Mouse (Mus musculus) cerebral cortex, adult 2 months (tissue): ENCODE data around the gene Nxf2.

Source experiments
- WGBS: fragments of 180-500 bp; shearing (Covaris S2); methylation state at CpG from one replicate; pipeline ENCODE4 v1.1.7; 2018; 5-methylcytosine and 5-hydroxymethylcytosine counted together

Gene Nxf2

DNA sequence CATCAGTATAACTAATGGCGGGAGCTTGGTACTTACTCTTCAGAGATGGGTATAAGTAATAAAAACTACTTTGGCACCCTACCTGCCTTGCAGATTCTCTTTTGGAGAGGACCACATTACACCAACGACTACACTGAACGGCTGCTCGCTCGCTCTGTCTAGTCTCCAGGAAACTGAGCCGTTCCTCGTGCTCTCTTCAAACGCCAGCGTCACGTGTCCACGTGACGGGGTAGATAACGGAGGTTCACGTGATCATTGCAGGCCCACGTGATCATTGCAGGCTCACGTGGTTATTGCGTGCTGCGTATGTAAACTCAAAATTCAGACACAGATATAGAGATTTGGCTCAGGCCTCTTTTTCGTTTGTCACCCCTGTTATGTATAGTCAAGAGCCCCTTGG, at the start of gene Nxf2:
TSS of gene Nxf2 (minus strand) at position 209 of the 400 bp plus-strand sequence.
- WGBS = 95% methylated on average over 19 of the region's 19 CpGs

- whole genome bisulfite sequencing = 62% methylated on average over 3 of the region's 3 CpGs
These were observed 46.8 kb upstream of the Nxf2 start for GRCm38 (mm10) chrX:135011381-135011780.

DNA sequence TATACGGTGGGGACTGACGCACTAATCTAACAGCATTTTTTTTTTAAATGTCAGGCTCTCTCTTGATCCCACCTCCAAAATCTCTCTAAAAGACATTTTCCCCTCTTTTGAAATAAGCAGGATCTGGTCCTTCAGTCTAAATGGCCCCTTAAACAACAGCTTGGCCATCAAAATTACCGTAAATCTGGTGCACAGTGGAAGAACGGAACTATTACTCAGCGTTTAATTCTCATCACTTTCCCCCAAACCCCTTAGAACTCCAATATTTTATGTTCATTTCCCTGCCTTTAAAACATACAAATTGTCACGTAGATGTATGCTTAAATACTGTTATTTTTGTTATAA, 44.9 kb upstream of the Nxf2 start:
- 12% methylated on average over 6 of the region's 6 CpGs for WGBS

DNA sequence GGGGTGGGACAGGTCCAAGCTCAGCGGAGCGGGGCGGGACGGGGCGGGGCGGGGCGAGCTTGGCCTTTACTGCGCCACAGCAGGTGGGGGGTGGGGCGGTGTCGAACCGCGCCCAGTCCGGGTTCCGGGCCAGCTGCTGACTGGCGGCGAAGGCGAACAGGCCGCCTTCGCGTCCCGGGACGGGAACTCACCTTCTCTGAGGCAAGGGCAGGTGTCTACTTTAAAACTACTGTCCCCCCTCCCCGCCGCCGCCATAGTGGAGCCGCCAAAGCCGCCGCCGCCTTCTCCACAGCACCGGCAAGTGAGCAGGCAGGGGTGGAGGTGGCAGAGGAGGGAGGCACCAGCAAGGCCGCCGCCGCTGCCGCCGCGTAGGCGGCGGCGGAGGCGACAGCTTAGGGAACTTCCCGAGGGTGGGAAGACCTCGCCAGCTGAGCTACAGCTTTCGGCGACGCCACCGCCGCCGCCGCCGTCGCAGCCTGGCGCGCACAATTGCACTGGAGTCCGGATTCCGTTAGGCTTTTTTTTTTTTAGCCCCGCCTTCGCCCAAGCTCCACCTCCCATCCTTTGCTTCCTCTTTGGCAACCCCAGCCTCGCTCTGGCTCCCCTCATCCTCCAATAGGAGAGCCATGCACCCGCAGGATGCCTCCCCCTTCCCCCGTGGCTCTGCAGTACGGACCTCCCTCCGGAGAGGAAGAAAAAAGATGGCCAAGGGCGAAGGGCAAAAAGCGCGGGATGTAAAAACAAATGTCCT, 44.3 kb upstream of the Nxf2 start, which contains the start of gene Zmat1:
TSS of gene Zmat1 (minus strand) at position 490 of the 751 bp plus-strand sequence.
- WGBS = 2% methylated on average over 48 of the region's 65 CpGs

DNA sequence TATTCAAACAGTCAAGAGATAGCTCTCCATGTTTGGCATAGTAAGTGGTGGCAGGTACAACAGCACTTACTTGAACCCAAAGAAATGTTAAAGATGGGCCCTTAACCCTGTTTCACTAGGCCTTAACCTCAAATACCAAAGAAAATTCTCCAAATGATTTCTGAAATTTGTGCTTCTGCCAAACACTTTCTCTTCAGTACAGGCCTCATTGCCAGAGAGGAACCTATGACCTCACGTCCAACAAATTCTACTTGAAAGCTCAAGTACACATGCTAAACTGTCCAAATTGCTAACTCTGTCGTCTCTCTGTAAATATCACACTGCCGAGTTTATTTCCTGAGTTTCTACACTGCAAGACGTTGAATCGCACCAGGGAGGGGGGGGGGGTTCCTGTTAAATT, 43.5 kb upstream of the Nxf2 start:
- 7% methylated on average over 5 of the region's 5 CpGs for WGBS

DNA sequence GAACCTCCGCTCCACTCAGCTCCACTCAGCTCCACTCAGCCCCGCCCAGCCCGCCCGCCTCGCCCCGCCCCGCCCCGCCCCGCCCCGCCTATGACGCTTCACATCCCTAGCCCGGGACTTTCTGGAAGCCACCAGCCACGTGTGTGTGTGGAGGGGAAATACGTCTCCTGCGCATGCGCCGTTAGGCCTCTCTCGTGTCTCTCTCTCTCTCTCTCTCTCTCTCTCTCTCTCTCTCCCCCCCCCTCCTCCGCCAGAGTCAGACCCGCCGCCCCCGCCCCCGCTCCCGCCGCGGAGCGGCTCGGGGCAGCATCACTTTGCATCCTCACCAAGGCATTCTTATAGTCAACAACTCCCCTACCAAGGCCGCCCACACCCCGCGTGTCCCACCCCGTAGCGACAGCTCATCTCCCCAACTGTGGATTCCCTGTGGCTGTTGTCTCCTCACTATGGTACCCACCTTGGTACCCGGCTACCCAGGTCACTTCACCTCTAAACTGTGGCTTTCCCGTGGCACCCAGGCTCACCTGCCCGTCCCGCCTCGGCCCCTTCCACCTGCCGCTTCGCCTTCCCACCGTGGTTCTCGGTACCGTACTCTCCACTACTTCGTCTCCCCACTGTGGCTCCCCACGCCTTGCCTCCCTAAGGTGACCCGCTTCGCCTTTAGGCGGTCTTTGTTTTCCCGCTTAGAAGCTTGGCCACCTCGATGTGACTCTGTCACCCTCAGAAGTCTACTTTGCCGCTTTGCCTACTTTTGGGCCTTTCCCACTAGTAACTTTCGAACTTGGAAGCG, 1.1 kb downstream of the Nxf2 start:
- 63% methylated on average over 31 of the region's 53 CpGs for WGBS

DNA sequence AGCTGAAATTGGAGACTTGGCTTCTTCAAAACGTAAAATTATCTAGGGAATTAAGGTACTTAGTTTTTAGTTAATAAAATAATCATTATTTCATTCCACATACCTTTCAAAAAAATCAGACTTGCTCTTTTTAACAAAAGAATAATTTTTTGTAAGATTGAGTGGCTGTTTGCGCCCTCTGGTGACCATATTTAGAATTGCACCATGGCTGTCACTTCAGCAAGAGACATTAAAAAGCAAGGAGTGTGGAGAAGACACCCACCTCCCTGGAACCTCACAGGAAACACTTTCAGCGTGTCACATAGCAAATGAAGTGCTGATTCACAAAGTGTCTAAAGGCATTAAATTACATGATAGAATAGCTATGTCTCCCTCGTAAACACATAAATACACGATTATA, 34.2 kb downstream of the Nxf2 start:
- WGBS = 28% methylated on average over 5 of the region's 5 CpGs

- WGBS = 71% methylated on average over 5 of the region's 5 CpGs
These were observed 34.6 kb downstream of the Nxf2 start for GRCm38 (mm10) chrX:134929927-134930326.

DNA sequence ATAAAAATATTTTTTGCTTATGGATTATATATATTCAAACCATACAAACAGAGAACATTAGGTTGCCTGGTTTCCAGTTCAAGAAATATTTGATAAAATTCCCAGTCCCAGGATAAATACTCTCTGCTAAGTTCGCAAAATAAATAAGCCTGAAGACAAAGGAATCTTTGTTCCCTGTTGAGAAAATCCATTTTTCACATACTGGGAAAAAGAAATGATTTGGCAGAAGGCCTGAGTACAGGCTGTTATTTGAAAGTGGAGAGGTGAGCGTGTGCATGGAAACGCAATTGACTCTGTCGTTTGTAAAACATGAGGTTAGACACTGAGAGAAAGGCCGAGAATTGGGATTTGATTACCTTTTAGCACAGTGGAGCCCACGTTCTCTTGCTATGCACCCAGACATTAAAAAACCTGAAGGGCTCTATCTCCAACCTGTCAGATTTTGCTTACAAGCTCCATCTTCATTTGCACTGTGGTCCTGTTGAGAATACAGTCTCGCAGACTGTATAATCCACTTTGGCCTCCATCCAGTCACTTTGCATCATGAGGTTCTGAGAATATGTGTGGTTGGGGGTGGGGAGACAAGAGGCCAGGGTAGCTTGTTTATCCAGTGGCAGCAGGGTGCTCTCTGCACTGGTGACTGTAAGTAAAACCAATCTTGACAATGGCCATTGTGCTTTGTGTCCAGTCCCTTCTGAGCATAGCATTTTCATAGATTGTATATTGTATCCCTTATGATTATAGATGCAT, 40.7 kb downstream of the Nxf2 start:
- 63% methylated on average over 7 of the region's 7 CpGs for WGBS

DNA sequence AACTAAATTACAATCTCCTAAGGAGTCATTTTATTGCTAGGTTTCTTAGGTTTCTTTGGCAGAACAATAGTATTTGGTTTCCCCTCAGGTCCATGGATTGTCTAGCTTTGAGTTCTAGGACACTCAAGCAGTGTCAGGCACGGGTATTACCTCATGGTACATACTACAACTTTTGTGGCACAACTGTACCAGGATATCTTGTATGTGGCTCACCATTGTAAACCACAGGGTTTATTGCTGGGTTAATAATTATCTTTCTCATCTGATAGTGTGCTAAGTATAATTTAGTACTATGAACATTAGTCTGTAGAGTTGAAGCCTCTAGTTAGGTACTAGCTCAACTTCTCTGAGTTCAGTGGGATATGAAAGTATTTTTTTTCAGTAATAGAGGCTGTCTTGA, 45.3 kb downstream of the Nxf2 start:
- WGBS = 85% methylated on average over 1 of the region's 1 CpGs

DNA sequence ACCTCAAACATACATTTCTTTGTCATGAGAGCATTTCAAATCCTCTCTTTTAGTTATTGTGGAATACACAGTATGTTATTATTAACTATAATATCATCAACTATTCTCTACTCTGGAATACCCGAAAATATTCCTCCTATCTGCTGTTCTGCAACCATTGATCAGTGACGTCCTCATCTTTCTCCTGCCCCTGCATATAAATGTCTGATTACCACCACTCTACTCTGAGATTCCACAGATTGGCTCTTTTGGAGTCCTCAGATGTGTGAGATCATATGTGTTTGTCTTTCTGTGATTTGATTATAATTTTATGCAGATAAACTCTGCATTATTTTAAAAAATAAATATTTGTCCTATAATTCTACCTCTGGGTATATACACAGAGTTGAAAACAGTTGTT, 48.8 kb downstream of the Nxf2 start:
- WGBS = 73% methylated on average over 2 of the region's 2 CpGs

GRCm38 (mm10) chrX:134914851-134915250, 49.7 kb downstream of the Nxf2 start:
- WGBS = 75% methylated on average over 4 of the region's 4 CpGs

DNA sequence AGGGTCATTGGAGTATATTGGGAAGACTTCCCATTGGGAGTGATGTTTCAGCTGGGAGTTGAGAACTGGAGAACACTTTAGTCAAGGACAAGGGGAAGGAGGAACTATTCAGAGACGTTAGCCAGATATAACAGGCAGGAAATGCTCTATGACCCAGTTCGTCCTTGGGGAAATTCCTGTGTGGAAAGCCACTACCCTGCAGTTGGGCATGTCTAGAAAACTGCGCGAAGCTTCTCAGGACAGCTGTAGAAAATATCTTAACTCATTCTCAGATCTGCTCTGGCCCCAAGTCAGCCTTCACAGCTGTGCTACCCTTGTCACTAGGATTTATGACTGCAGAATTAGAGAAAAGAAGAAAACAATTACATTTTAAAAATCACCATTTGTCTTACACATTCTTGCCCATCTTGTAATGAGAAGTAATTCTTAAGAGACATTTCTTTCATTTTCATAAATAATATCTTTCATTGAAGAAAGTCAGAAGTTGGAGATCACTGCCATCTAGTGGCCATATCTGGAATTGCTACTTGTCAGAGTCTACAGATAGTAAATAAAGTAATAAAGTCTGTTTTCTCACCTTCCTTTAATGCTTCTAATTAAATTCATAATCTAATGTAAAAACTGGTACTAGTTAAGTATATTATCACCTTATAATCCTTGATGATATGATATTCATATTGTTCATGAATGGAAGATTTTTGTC, 51.2 kb downstream of the Nxf2 start:
- 32% methylated on average over 4 of the region's 4 CpGs for WGBS

DNA sequence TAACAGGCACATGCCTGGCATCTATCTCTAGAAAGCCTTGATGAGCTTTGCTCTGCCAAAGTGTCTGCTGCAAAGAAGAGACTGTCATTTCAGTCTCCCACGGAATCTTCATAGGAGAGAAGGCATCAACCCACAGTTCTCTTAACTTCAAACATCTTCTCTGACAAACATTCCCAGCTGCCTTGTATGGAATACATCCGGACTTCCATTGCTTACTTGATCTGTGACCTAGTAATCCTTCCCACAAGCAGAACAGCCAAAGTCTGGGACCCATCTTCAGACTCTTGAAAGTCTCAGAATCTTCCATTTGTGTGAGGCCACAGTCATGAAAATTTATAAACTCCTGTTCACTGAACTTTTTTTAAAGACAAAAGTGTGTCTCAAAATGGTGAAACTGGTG, 51.7 kb downstream of the Nxf2 start:
- 48% methylated on average over 2 of the region's 2 CpGs for WGBS

DNA sequence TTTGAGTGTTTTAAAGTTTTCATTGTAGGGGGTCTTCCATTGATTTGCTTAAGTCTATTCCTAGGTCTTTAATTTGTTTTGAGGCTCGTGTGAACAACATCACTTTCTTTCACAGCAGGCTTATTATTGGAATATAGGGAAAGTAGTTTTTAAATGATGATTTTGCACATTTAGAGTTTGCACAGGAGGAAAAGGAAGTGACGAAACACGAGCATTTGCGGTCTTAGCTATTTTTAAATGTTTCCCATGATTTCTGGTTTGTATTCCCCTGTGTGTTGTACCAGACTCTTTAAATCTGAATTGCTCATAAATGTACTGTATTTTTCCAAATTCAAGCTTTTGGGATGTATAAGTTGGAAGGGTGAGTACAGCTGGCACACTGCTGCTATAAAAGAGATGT, 54.2 kb downstream of the Nxf2 start:
- 77% methylated on average over 4 of the region's 4 CpGs for WGBS
